8 mouse cellular contexts compared by ENCODE assay signal in genomic region chr17:3114720-3115379, GRCm38 (mm10). TPM values are rescaled to one million over a fixed set of nuclear protein-coding genes. Genes with fewer than 3 reads are reported as not detected.
DNase-seq lines count a peak whose midpoint lies in the region; ATAC-seq and TF ChIP-seq lines count a peak whose summit lies in the region.

Gene Scaf8 (plus strand): TSS chr17:3114972.

- DNase-seq in forebrain, embryonic 14.5 days (ENCODE audit: low spot score), result peak; percentile 93
- peak; percentile 97 to 99 for DNase-seq in heart, postnatal 14 days
- DNase-seq in layer of hippocampus, adult 18-20 months (ENCODE audit: low spot score in 2 of 2), result peak; percentile 93 to 96
- DNase-seq in lung, adult 2 months, result peak; percentile 93
- DNase-seq in thymus, adult 18-20 months, result peak; percentile 85 to 89

- H3K36me3 ChIP-seq in ES-Bruce4 (ENCODE audit: control insufficient read depth, insufficient read depth, low read length, poor library complexity, severe bottlenecking), result no peaks in the 10 kb centered on the region; the same call in none of the 2 replicates
- no peaks in the 10 kb centered on the region for H3K36me3 ChIP-seq in forebrain, embryonic 14.5 days (ENCODE audit: control insufficient read depth, insufficient read depth, low read length)

- H3K27ac ChIP-seq in ES-Bruce4 (ENCODE audit: insufficient read depth, low read length), result peak within 1 kb of the TSS; percentile 62
- H3K27ac ChIP-seq in forebrain, embryonic 14.5 days (ENCODE audit: low read depth, low read length), result peak within 1 kb of the TSS; percentile 99

- TF ChIP-seq EP300 in ES-Bruce4 (IDR thresholded peaks at IDR 0.05; ENCODE audit: insufficient read depth, low read depth, low read length), result no peak

- peak within 1 kb of the TSS; percentile 64 for H3K4me2 ChIP-seq in forebrain, embryonic 14.5 days (ENCODE audit: low read length)

- 1% methylated on average over 68 of the region's 91 CpGs for WGBS in forebrain, embryonic 14.5 days
- WGBS in lung, adult 2 months, result 1% methylated on average over 84 of the region's 91 CpGs

- H3K4me3 ChIP-seq in ES-Bruce4 (ENCODE audit: low read depth, low read length), result peak within 1 kb of the TSS; percentile 100
- H3K4me3 ChIP-seq in forebrain, embryonic 14.5 days (ENCODE audit: low read depth, low read length), result peak within 1 kb of the TSS; percentile 98
- peak within 1 kb of the TSS; percentile 88 for H3K4me3 ChIP-seq in lung, adult 2 months (replicated peaks; ENCODE audit: extremely low read depth, low read depth, low read length)

- ATAC-seq in cerebellum, adult (ENCODE audit: insufficient number of reproducible peaks, low FRiP score, low TSS enrichment), result peak; percentile 87
- peak; percentile 96 for ATAC-seq in forebrain, embryonic 14.5 days
- peak; percentile 90 for ATAC-seq in neutrophil, adult 5-6 weeks (ENCODE audit: extremely low read depth, insufficient number of reproducible peaks, low FRiP score, poor library complexity, severe bottlenecking)

- peak within 1 kb of the TSS; percentile 94 for H3K9ac ChIP-seq in ES-Bruce4 (ENCODE audit: low read depth, poor library complexity, severe bottlenecking)
- H3K9ac ChIP-seq in forebrain, embryonic 14.5 days (ENCODE audit: low read length), result peak within 1 kb of the TSS; percentile 94

- intact Hi-C loops in heart, postnatal 14 days (cut with DNase I), result loop anchor here (2.0 kb wide), 1 partner anchor 30 kb away; no protein-coding TSS in a partner anchor

- no peaks in the 10 kb centered on the region for H3K4me1 ChIP-seq in ES-Bruce4 (ENCODE audit: control insufficient read depth, insufficient read depth, low read length)
- peaks cover 21% of the 10 kb centered on the region for H3K4me1 ChIP-seq in forebrain, embryonic 14.5 days (ENCODE audit: control insufficient read depth, insufficient read depth, low read length)
- peaks cover 15% of the 10 kb centered on the region for H3K4me1 ChIP-seq in lung, adult 2 months (ENCODE audit: control insufficient read depth, insufficient read depth, low read length)

- TF ChIP-seq POLR2A in ES-Bruce4 (IDR thresholded peaks at IDR 0.05; ENCODE audit: insufficient read depth, low read length), result peak; percentile 8
- TF ChIP-seq POLR2A in lung, adult 2 months (IDR thresholded peaks at IDR 0.05; ENCODE audit: borderline replicate concordance, extremely low read depth, low read depth, low read length), result peak; percentile 54; the same call in 1 of the 2 replicates

- no peaks in the 10 kb centered on the region for H3K9me3 ChIP-seq in ES-Bruce4 (replicated peaks; ENCODE audit: control insufficient read depth, insufficient read depth, low read length, poor library complexity, severe bottlenecking)
- H3K9me3 ChIP-seq in forebrain, embryonic 14.5 days (replicated peaks; ENCODE audit: control insufficient read depth, low read length), result no peaks in the 10 kb centered on the region

- peak; percentile 62 for TF ChIP-seq CTCF in ES-Bruce4 (IDR thresholded peaks at IDR 0.05; ENCODE audit: low read depth, low read length)
- TF ChIP-seq CTCF in lung, adult 2 months (IDR thresholded peaks at IDR 0.05; ENCODE audit: insufficient read depth, low read length), result no peak

- H3K27me3 ChIP-seq in ES-Bruce4 (ENCODE audit: control insufficient read depth, insufficient read depth, low read length, poor library complexity, severe bottlenecking), result no peaks in the 10 kb centered on the region
- no peaks in the 10 kb centered on the region for H3K27me3 ChIP-seq in forebrain, embryonic 14.5 days (replicated peaks; ENCODE audit: control insufficient read depth, insufficient read depth, low read length)

RNA-seq across cellular contexts. Expression of gene Scaf8, which starts in this region (rescaled TPM):
- 51.5 and 55.0 TPM in 2 replicates for polyA plus RNA-seq in ES-Bruce4 (2011; ENCODE audit: insufficient read depth, insufficient read length, low read depth, missing spikeins)
- 15.9 and 18.0 TPM in 2 replicates for polyA plus RNA-seq in forebrain, embryonic 14.5 days (2014; fragmentation: Nextera tagmentation; extraction: Ambion mirVana)
- 10 to 100 TPM; 36.5 to 36.6 TPM for total RNA-seq in heart, postnatal 14 days (2021)
- total RNA-seq in layer of hippocampus, adult 18-20 months (2021), result 10 to 100 TPM; 54.6 to 61.2 TPM
- polyA plus RNA-seq in lung, adult 2 months (2012; rRNA removed), result 23.4 and 24.6 TPM in 2 replicates
- 86.3 and 88.1 TPM in 2 replicates for total RNA-seq in neutrophil, adult 5-6 weeks (2017)

Comparison
In these comparisons a context has a peak if more than half of its experiments do, and no peak if none do; other contexts are left out.
1. Peak in every context shown above with its lines: DNase-seq, ATAC-seq, H3K4me3 ChIP-seq and H3K27ac ChIP-seq.